Mouse (Mus musculus) layer of hippocampus, adult 8-10 months (tissue): ENCODE results near the gene Emp1. TPM values are rescaled to one million over a fixed set of nuclear protein-coding genes. Genes with fewer than 3 reads are reported as not detected.
A peak's percentile ranks its signal among the peaks of the same experiment; 100 is the strongest.

Experiments used
- DNase-seq, 2 experiments: peaks; one replicate each; pipeline ENCODE4 v3.0.0; 2022; ENCODE audit warnings: low spot score in 2 of 2
- total RNA-seq, 4 experiments: library from RNA; stranded (reverse); gene quantifications; 2 replicates each; pipeline ENCODE4 v1.2.4; 2022

Gene Emp1
- 1 to 10 TPM; 2.1 to 3.5 (median 2.8) TPM for total RNA-seq

- peak; percentile 44 to 47 for DNase-seq
These were observed at the start of gene Emp1 for GRCm38 (mm10) chr6:135362459-135363159. Gene Emp1 (plus strand): TSS chr6:135362545.

- DNase-seq, result no peak
These were observed 48.4 kb upstream of the Emp1 start for GRCm38 (mm10) chr6:135313981-135314380.

GRCm38 (mm10) chr6:135316141-135316540 lies 46.2 kb upstream of the Emp1 start:
- DNase-seq, result no peak

- DNase-seq, result no peak
These were observed 42.9 kb upstream of the Emp1 start for GRCm38 (mm10) chr6:135319431-135319933.

GRCm38 (mm10) chr6:135322749-135323148 lies 39.6 kb upstream of the Emp1 start:
- no peak for DNase-seq

- DNase-seq, result peak in 1 of 2 experiments; percentile 25
These were observed 38.9 kb upstream of the Emp1 start for GRCm38 (mm10) chr6:135323311-135323982.

- no peak for DNase-seq
These were observed 38.2 kb upstream of the Emp1 start for GRCm38 (mm10) chr6:135324111-135324510.

- DNase-seq, result no peak
These were observed 37.6 kb upstream of the Emp1 start for GRCm38 (mm10) chr6:135324686-135325300.

- DNase-seq, result no peak
These were observed 35.5 kb upstream of the Emp1 start for GRCm38 (mm10) chr6:135326847-135327246.

GRCm38 (mm10) chr6:135331916-135332315 lies 30.4 kb upstream of the Emp1 start:
- peak; percentile 32 to 74 for DNase-seq

GRCm38 (mm10) chr6:135332737-135333281 lies 29.5 kb upstream of the Emp1 start:
- DNase-seq, result no peak

GRCm38 (mm10) chr6:135333994-135334651 lies 28.2 kb upstream of the Emp1 start:
- no peak for DNase-seq

- no peak for DNase-seq
These were observed 26.0 kb upstream of the Emp1 start for GRCm38 (mm10) chr6:135336376-135336775.

GRCm38 (mm10) chr6:135340355-135341075 lies 21.8 kb upstream of the Emp1 start:
- peak in 1 of 2 experiments; percentile 22 for DNase-seq

- DNase-seq, result no peak
These were observed 21.3 kb upstream of the Emp1 start for GRCm38 (mm10) chr6:135341076-135341378.

- no peak for DNase-seq
These were observed 10.6 kb upstream of the Emp1 start for GRCm38 (mm10) chr6:135351638-135352302.

- DNase-seq, result no peak
These were observed 9.8 kb upstream of the Emp1 start for GRCm38 (mm10) chr6:135352537-135352936.

- no peak for DNase-seq
These were observed 7.4 kb upstream of the Emp1 start for GRCm38 (mm10) chr6:135354953-135355352.

GRCm38 (mm10) chr6:135360331-135360730 lies 2.0 kb upstream of the Emp1 start:
- no peak for DNase-seq

- no peak for DNase-seq
These were observed 267 bp upstream of the Emp1 start for GRCm38 (mm10) chr6:135362098-135362458.
